Mouse (Mus musculus) hindbrain, embryonic 11.5 days (tissue): ENCODE data around the gene Ddc. TPM values are rescaled to one million over a fixed set of nuclear protein-coding genes. Genes with fewer than 3 reads are reported as not detected.

Experiments
- ATAC-seq: fragments of 200-750 bp; cut with Nextera tagmentation; 2 replicates; pipeline ENCODE4 v1.8.0; 2017; ENCODE audit warnings: mild to moderate bottlenecking, moderate TSS enrichment, moderate library complexity; ENCODE audit not compliant: low FRiP score
- DNase-seq: peaks from one replicate; pipeline ENCODE4 v3.0.0-alpha.2; 2015; ENCODE audit warnings: low spot score
- H3K27ac ChIP-seq: fragments of 300-500 bp; sonication (generic); 2 replicates; pipeline ENCODE4 v1.5.1; 2014; ENCODE audit warnings: mild to moderate bottlenecking, low read depth, low read length
- H3K27me3 ChIP-seq: fragments of 300-500 bp; sonication (generic); 2 replicates; pipeline ENCODE4 v1.6.1; 2014; ENCODE audit warnings: mild to moderate bottlenecking, low read length, moderate library complexity, mixed read lengths; ENCODE audit not compliant: control insufficient read depth, insufficient read depth
- H3K36me3 ChIP-seq: fragments of 300-500 bp; sonication (generic); 2 replicates; pipeline ENCODE4 v1.6.1; 2014; ENCODE audit warnings: mild to moderate bottlenecking, low read length, moderate library complexity, mixed read lengths; ENCODE audit not compliant: control insufficient read depth, insufficient read depth
- H3K4me1 ChIP-seq: fragments of 300-500 bp; sonication (generic); replicated peaks from 2 replicates; pipeline ENCODE4 v1.6.1; 2014; ENCODE audit warnings: low read length, mixed read lengths; ENCODE audit not compliant: control insufficient read depth, insufficient read depth
- H3K4me2 ChIP-seq: fragments of 300-500 bp; sonication (generic); replicated peaks from 2 replicates; pipeline ENCODE4 v1.6.1; 2014; ENCODE audit warnings: mild to moderate bottlenecking, low read depth, low read length
- H3K4me3 ChIP-seq: fragments of 300-500 bp; sonication (generic); 2 replicates; pipeline ENCODE4 v1.5.1; 2014; ENCODE audit warnings: low read depth, low read length
- H3K9ac ChIP-seq: fragments of 300-500 bp; sonication (generic); 2 replicates; pipeline ENCODE4 v1.6.1; 2014; ENCODE audit warnings: low read depth, low read length
- H3K9me3 ChIP-seq: fragments of 300-500 bp; sonication (generic); 2 replicates; pipeline ENCODE4 v1.6.1; 2016; ENCODE audit warnings: low read length; ENCODE audit not compliant: control insufficient read depth
- WGBS: fragments of 180-500 bp; shearing (Covaris S2); extraction: QIAGEN DNeasy Blood & Tissue Kit; methylation state at CpG from one replicate; pipeline ENCODE4 v1.1.7; 2014; 5-methylcytosine and 5-hydroxymethylcytosine counted together
- polyA plus RNA-seq: library from polyadenylated mRNA; unstranded; fragments of >200 nt; fragmentation: Nextera tagmentation; extraction: Ambion mirVana; gene quantifications from 2 replicates; pipeline ENCODE4 v1.2.1, GENCODE M21; 2014

Ddc gene
- polyA plus RNA-seq, 1 experiment from 2014 or later, result 14.3 TPM

DNA sequence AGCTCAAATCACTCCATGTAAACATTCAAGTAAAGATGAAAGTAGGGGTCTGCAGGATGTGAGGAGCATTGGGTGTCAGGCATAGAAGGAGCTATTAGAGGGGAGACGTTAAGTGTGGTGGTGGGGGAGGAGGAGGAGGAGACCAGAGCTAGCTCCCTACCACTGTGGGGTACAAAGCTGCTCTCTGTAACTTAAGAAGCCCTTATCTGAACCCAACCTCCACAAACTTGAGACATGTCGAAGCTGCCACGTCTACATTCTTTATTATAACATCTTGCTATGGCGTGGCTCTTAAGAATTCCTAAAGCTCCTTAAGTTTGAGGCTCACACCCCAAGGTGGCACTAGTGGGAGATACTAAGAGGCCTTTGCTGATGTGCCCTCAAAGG, 20.1 kb downstream of the Ddc start:
- Histone ChIP-seq H3K27me3 (no peaks in the 10 kb centered on the region), H3K9ac (no peak overlapping the region), H3K4me3 (no peak overlapping the region), H3K4me1 (peaks cover 5% of the 10 kb centered on the region), H3K4me2 (no peak overlapping the region), H3K36me3 (no peaks in the 10 kb centered on the region), H3K9me3 (no peaks in the 10 kb centered on the region), H3K27ac (no peak overlapping the region)
- 39% methylated on average over 4 of the region's 4 CpGs for WGBS
- DNase-seq (no peak), ATAC-seq (no peak)

DNA sequence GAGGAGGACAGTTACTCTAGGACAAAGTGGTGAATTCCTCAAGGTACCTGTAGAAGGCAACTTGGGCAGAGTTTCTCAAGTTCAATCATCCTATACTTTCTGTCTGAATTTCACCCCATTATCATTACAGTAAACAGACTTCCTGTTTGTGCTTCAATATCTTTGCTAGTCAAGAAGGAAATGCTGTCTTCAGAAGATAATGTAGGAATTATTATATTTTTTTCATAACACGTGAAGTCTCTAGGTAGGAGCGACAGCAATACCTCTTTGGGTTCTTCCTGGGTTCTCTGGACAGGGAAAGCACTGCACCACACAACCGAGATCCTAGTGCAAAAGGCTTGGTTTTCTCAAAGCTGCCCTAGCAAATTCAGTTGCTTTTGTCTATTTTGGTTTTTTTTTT, 21.6 kb downstream of the Ddc start:
- 92% methylated on average over 3 of the region's 3 CpGs for WGBS
- H3K4me1 ChIP-seq, result peaks cover 5% of the 10 kb centered on the region

DNA sequence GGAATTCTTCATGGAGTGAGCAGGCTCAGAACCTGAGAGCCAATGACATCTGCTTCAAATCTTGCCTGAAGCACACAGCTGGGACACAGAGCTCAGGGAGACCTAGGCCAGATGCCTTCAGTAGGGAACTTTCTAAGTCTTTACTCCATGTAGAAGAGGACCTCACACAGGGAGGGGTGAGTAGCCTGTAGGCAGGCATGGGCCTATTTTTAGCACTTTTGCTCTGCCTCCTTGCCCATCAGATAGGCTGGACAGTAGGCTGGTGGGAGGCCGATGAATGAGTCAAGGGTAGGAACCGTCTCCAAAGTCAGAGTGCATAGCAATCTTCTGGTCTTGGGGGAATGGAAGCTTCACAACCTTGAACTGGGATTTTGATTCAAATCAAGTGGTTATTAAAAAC, 22.7 kb downstream of the Ddc start:
- Histone ChIP-seq H3K4me2 (no peak overlapping the region), H3K4me3 (no peak overlapping the region), H3K27ac (no peak overlapping the region), H3K27me3 (no peaks in the 10 kb centered on the region), H3K9me3 (no peaks in the 10 kb centered on the region), H3K9ac (no peak overlapping the region), H3K36me3 (no peaks in the 10 kb centered on the region), H3K4me1 (peaks cover 5% of the 10 kb centered on the region)
- DNase-seq (no peak), ATAC-seq (no peak)
- 91% methylated on average over 2 of the region's 2 CpGs for WGBS

More for the DNA sequence above, 21.6 kb downstream of the Ddc start:
- Histone ChIP-seq H3K9me3 (no peaks in the 10 kb centered on the region), H3K27ac (no peak overlapping the region), H3K4me3 (no peak overlapping the region), H3K36me3 (no peaks in the 10 kb centered on the region), H3K9ac (no peak overlapping the region), H3K27me3 (no peaks in the 10 kb centered on the region), H3K4me2 (no peak overlapping the region)
- DNase-seq, result no peak
- no peak for ATAC-seq

DNA sequence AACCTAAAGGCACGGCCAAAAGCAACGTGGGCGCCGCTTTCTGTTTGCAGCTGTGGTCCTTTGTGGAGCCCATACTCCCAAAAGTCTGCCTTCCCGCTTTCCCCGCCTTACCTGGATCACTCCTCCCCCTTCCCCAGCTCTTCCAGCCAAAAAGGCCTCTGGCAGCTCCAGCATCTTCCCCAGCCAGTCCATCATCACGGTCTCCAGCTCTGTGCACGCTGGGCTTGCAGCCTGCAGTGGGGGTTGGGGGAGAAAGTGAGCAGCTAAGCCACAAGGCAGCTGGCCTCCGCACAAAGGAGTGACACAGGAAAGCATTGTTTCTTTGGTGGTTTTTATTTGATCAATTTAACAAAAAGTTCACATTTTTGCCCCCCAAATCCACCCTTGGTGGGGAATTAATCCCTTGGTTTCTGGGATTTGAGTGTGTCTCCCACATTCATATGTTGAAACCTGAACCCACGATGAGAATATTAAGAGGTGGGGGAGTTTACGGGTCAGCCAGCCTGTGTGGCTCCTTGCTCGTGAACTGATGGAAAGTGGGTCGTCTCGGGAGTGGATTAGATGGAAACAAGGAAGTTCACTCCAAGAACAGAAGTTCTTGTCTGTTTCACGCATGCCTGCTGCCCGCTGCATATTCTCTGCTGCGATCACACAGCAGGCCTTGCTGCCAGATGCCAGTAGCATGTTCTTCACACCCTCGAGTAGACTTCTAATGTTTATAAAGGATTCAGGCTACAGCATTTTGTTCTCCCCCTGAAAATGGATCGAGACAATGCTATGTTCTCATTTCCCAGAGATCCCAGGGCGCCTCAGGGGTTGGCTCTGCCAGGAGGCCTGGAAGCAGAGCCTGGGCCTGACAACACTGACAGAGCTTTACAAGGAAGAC, 24.7 kb downstream of the Ddc start:
- H3K4me1 ChIP-seq, result no peaks in the 10 kb centered on the region; the same call in 1 of the 2 replicates
- H3K9me3 ChIP-seq, result no peaks in the 10 kb centered on the region
- DNase-seq, result peak; percentile 45
- no peaks in the 10 kb centered on the region for H3K27me3 ChIP-seq
- 54% methylated on average over 20 of the region's 20 CpGs for WGBS
- no peaks in the 10 kb centered on the region for H3K36me3 ChIP-seq
- peak; percentile 56; the same call in 1 of the 2 replicates for ATAC-seq
- H3K4me3 ChIP-seq, result no peak overlapping the region
- H3K27ac ChIP-seq, result 0 out of 2 replicates have a peak overlapping the region, but pooled peaks have one; percentile 47
- H3K9ac ChIP-seq, result no peak overlapping the region
- H3K4me2 ChIP-seq, result no peak overlapping the region

DNA sequence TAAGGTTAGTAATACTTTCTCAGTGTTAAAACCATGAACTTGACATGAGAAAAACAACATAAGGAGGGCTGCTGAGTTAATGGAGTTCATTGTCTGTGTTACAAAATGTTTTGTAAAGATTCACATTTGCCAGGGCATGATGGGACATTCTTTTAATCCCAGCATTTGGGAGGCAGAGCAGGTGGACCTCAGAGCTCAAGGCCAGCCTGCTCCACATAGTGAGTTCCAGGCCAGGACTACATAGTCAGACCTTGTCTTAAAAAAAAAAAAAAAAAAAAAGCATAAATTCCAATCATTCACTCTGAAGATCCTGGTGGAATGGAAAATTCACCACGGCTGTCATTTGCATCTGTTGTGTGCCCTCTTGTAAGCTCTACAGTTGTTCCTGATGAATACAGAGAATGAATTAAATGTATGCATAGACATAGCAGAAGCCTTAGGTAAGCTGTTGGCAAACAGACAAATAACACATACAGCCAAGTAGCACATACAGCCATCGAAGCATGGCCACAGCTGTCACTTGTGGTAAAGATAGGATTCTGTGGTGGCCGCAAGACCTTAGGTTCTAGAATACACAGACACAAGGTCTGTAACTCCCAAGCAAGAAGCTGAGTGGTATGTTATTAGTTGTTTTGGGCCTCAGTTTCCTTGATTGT, 25.7 kb downstream of the Ddc start:
- 82% methylated on average over 3 of the region's 3 CpGs for WGBS
- Histone ChIP-seq H3K4me1 (no peaks in the 10 kb centered on the region; the same call in 1 of the 2 replicates), H3K4me3 (no peak overlapping the region), H3K27me3 (no peaks in the 10 kb centered on the region), H3K27ac (no peak overlapping the region), H3K9me3 (no peaks in the 10 kb centered on the region), H3K9ac (no peak overlapping the region), H3K4me2 (no peak overlapping the region), H3K36me3 (no peaks in the 10 kb centered on the region)
- DNase-seq (no peak), ATAC-seq (no peak)

DNA sequence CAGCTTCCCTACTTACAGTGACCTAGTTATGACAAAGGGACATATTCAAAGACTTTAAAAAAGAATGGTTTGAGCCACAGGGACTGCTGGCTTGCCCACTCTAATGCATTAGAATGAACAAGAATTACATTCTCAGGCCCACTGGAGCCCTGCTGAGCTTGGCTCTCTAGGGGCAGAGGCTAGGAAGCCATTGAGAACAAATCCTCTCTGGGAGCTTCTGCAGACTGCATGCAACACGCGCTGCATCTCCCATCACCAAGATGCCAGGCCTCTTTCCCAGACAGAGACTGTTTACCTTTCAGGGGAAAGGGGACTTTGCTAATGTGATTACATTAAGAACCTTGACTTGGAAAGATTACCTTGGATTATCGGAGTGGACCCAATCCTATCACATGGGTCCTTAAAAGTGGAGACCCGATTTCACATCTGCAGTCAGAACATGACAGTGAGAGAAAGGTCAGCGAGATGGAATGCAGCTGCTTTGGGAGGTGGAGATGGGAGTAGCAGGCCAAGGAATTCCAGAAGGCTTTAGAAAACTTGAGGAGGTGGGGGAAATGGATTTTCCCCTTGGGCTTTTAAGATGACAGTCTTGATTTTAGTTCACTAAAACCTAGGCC, 26.6 kb downstream of the Ddc start:
- no peak overlapping the region for H3K9ac ChIP-seq
- no peak overlapping the region for H3K4me2 ChIP-seq
- H3K4me3 ChIP-seq, result no peak overlapping the region
- ATAC-seq, result no peak
- no peaks in the 10 kb centered on the region; the same call in 1 of the 2 replicates for H3K4me1 ChIP-seq
- H3K27me3 ChIP-seq, result no peaks in the 10 kb centered on the region
- no peaks in the 10 kb centered on the region for H3K9me3 ChIP-seq
- H3K36me3 ChIP-seq, result no peaks in the 10 kb centered on the region
- 57% methylated on average over 5 of the region's 5 CpGs for WGBS
- H3K27ac ChIP-seq, result no peak overlapping the region
- no peak for DNase-seq

DNA sequence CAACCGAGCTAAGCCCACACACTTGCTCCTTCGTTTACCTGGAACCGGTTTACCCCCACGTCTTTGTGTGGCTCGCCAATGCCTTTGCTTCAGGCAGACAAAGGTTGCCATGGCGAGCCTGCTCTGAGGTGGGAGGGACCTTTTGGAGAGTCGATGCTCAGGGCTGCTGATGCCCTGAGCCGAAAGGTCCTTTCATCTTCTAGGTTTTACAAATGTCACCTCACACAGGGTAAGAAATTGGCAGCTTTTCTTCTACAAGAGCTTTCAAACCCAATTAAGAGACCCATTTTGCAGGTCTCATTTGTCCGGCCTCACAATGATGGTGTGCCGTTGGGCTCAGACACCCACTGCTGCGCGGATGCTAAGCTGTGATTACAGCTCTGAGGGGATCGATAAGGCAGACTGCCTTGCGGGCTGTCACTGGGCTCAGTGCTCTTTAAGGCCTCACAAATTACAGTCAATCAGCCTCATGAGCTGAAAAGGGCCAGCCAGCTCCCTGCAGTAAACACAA, 29.9 kb downstream of the Ddc start:
- Histone ChIP-seq H3K9me3 (no peaks in the 10 kb centered on the region), H3K9ac (peak overlapping the region; percentile 56), H3K4me3 (peak overlapping the region; percentile 19), H3K27me3 (no peaks in the 10 kb centered on the region), H3K27ac (peak overlapping the region; percentile 75), H3K36me3 (no peaks in the 10 kb centered on the region), H3K4me2 (peak overlapping the region; percentile 47), H3K4me1 (no peaks in the 10 kb centered on the region; the same call in 1 of the 2 replicates)
- 3% methylated on average over 14 of the region's 14 CpGs for WGBS
- peak; percentile 94 for ATAC-seq
- peak; percentile 81 for DNase-seq

DNA sequence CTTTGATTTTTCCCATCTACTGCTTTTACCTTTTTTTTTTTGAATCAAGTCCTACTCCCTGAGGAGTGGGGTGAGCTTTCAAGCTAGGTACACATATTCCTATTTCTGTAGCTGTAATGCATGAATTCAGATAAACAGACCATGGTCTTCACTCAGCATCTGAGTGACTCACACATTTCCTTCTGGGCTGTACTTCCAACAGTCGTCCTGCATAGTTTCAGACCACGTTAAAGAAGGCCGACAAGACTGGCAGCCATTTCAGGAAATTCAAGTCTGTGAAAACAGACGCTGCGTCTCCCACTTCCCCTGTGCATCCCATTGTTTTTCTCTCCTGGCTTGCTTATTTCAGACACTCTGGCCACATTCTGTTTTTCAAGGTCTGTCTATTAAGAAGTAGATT, 31.2 kb downstream of the Ddc start:
- no peak overlapping the region for H3K4me2 ChIP-seq
- H3K27ac ChIP-seq, result no peak overlapping the region
- no peaks in the 10 kb centered on the region for H3K27me3 ChIP-seq
- H3K36me3 ChIP-seq, result no peaks in the 10 kb centered on the region
- DNase-seq (no peak), ATAC-seq (no peak)
- H3K4me1 ChIP-seq, result no peaks in the 10 kb centered on the region; the same call in 1 of the 2 replicates
- 83% methylated on average over 5 of the region's 5 CpGs for WGBS
- H3K9me3 ChIP-seq, result no peaks in the 10 kb centered on the region
- H3K4me3 ChIP-seq, result no peak overlapping the region
- H3K9ac ChIP-seq, result no peak overlapping the region
